Mouse (Mus musculus): Measurements from ENCODE around the gene Ccdc181. TPM values are rescaled to one million over a fixed set of nuclear protein-coding genes. Genes with fewer than 3 reads are reported as not detected.

The Ccdc181 gene
- total RNA-seq (2012; rRNA removed), result 9.4 and 10.6 TPM in 2 replicates
- 8.8 and 12.2 TPM in 2 replicates for total RNA-seq (2014; rRNA removed)
- polyA plus RNA-seq (2012; ENCODE audit: insufficient read length, low read depth), result 12.1 and 14.6 TPM in 2 replicates

DNA sequence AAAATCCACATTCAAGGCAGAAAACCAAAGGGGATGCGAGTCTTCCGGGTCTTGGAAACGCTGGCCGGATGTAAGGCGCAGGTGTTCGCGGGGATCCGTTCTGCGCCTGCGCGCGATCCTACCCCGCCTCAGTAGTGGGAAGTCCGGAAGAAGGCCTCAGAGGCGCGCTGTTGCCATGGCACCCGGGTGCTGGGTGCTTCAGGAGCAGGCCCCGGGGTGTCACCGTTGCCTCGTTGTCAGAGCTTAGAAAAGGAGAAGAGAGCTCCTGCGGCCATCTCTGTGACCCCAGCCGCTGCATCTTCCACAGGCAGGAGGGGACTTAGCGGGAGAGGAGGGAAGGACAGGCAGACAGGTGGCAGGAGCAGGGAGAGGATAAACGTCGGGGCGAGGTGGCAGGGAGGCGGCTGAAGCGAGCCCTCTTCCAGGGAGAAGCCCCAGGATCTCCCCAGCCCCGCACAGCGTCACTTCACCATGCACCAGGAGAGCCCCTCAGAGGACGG lies at the start of gene Ccdc181:
Ccdc181 (plus strand) TSS at position 131 of the 500 bp plus-strand sequence.
- TF ChIP-seq ELF1 (IDR thresholded peaks at IDR 0.05; ENCODE audit: low read depth, low read length), result peak; percentile 98
- TF ChIP-seq E2F4 (IDR thresholded peaks at IDR 0.05; ENCODE audit: insufficient replicate concordance, low read depth, low read length), result peak; percentile 80; the same call in 1 of the 2 replicates
- no peak for TF ChIP-seq ETS1 (conservative IDR thresholded peaks at IDR 0.05; ENCODE audit: low read depth, low read length)
- no peak for TF ChIP-seq ZC3H11A (IDR thresholded peaks at IDR 0.05; ENCODE audit: low read depth, low read length)
- TF ChIP-seq ZMIZ1 (IDR thresholded peaks at IDR 0.05; ENCODE audit: low read depth, low read length), result no peak
- TF ChIP-seq SMC3 (IDR thresholded peaks at IDR 0.05; ENCODE audit: low read depth, low read length), result no peak
- peak; percentile 95 for TF ChIP-seq NRF1 (IDR thresholded peaks at IDR 0.05; ENCODE audit: low read depth, low read length)
- TF ChIP-seq ZNF384 (IDR thresholded peaks at IDR 0.05; ENCODE audit: low read depth, low read length), result no peak
- TF ChIP-seq MAZ (IDR thresholded peaks at IDR 0.05; ENCODE audit: low read depth, low read length), result no peak
- TF ChIP-seq SIN3A (IDR thresholded peaks at IDR 0.05; ENCODE audit: low read length), result peak; percentile 84; the same call in 1 of the 2 replicates
- TF ChIP-seq RAD21 (IDR thresholded peaks at IDR 0.05; ENCODE audit: low read depth, low read length), result no peak
- no peak for TF ChIP-seq RCOR1 (conservative IDR thresholded peaks at IDR 0.05; ENCODE audit: low read depth, low read length)
- TF ChIP-seq IRF4 (IDR thresholded peaks at IDR 0.05; ENCODE audit: low read depth, low read length), result no peak
- TF ChIP-seq BHLHE40 (IDR thresholded peaks at IDR 0.05; ENCODE audit: low read depth, low read length), result no peak
- TF ChIP-seq EP300 (IDR thresholded peaks at IDR 0.05; ENCODE audit: low read length), result no peak
- peak; percentile 71 for TF ChIP-seq POLR2A (IDR thresholded peaks at IDR 0.05; ENCODE audit: low read depth, low read length)
- TF ChIP-seq NELFE (IDR thresholded peaks at IDR 0.05; ENCODE audit: low read depth, low read length), result peak; percentile 47; the same call in 1 of the 2 replicates
- no peak for TF ChIP-seq JUN (IDR thresholded peaks at IDR 0.05; ENCODE audit: insufficient read depth, low read depth, low read length)
- peak; percentile 51; the same call in 1 of the 2 replicates for TF ChIP-seq TCF12 (IDR thresholded peaks at IDR 0.05; ENCODE audit: low read depth, low read length)
- TF ChIP-seq MAX (IDR thresholded peaks at IDR 0.05; ENCODE audit: low read length), result 0 out of 2 replicates have a peak, but pooled peaks have one; percentile 10
- no peak for TF ChIP-seq GABPA (IDR thresholded peaks at IDR 0.05; ENCODE audit: insufficient replicate concordance, low read depth, low read length)
- TF ChIP-seq MYC (IDR thresholded peaks at IDR 0.05; ENCODE audit: low read depth, low read length), result 0 out of 2 replicates have a peak, but pooled peaks have one; percentile 43
- TF ChIP-seq JUND (conservative IDR thresholded peaks at IDR 0.05; ENCODE audit: low read depth, low read length), result no peak
- no peak for TF ChIP-seq POLR2AphosphoS2 (IDR thresholded peaks at IDR 0.05; ENCODE audit: low read depth, low read length)
- no peak for TF ChIP-seq CTCF (conservative IDR thresholded peaks at IDR 0.05 in 1 of 2, IDR thresholded peaks at IDR 0.05 in 1 of 2; ENCODE audit: low read depth in 2 of 2, low read length in 2 of 2)
- no peak for TF ChIP-seq MEF2A (IDR thresholded peaks at IDR 0.05; ENCODE audit: borderline replicate concordance, low read depth, low read length)
- TF ChIP-seq CHD2 (IDR thresholded peaks at IDR 0.05; ENCODE audit: low read length), result no peak
- TF ChIP-seq MAFK (IDR thresholded peaks at IDR 0.05; ENCODE audit: insufficient replicate concordance, low read length), result no peak
- peak; percentile 45; the same call in 1 of the 2 replicates for TF ChIP-seq TBP (conservative IDR thresholded peaks at IDR 0.05; ENCODE audit: low read depth, low read length)
- TF ChIP-seq MXI1 (IDR thresholded peaks at IDR 0.05; ENCODE audit: low read depth, low read length), result peak; percentile 98
- TF ChIP-seq KAT2A (IDR thresholded peaks at IDR 0.05; ENCODE audit: insufficient replicate concordance, low read length), result peak; percentile 47; the same call in 1 of the 2 replicates
- no peak for TF ChIP-seq PAX5 (IDR thresholded peaks at IDR 0.05; ENCODE audit: low read length)
- no peak for TF ChIP-seq CHD1 (IDR thresholded peaks at IDR 0.05; ENCODE audit: low read depth, low read length)
- 0 out of 2 replicates have a peak, but pooled peaks have one; percentile 47 for TF ChIP-seq UBTF (IDR thresholded peaks at IDR 0.05; ENCODE audit: low read depth, low read length)
- peak; percentile 76 for TF ChIP-seq HCFC1 (IDR thresholded peaks at IDR 0.05; ENCODE audit: low read depth, low read length)
- no peak for TF ChIP-seq ZKSCAN1 (IDR thresholded peaks at IDR 0.05; ENCODE audit: borderline replicate concordance, low read depth, low read length)
- TF ChIP-seq USF2 (conservative IDR thresholded peaks at IDR 0.05; ENCODE audit: low read depth, low read length), result no peak
- no peak for TF ChIP-seq USF1 (IDR thresholded peaks at IDR 0.05; ENCODE audit: low read depth, low read length)
- dilution Hi-C loops (cut with MboI; ENCODE audit: extremely low pct_ligation_motif_present, extremely low pct_unique_long_range_greater_than_20kb, low sequenced_read_pairs), result no loop called here

More for the DNA sequence above, at the start of gene Ccdc181:
- in situ Hi-C loops (cut with MboI; ENCODE audit: low pct_ligation_motif_present, low pct_unique_long_range_greater_than_20kb, low sequenced_read_pairs), result no loop called here
- Histone ChIP-seq H3K36me3 (replicated peaks in 1 of 2; ENCODE audit: control insufficient read depth in 1 of 2, insufficient read depth in 1 of 2, low read length in 1 of 2) (peaks cover 4% of the 10 kb centered on the region in 2 experiments), H3K9ac (ENCODE audit: insufficient read depth, low read depth) (peak within 1 kb of the TSS; percentile 35; the same call in 1 of the 2 replicates), H3K27me3 (replicated peaks) (no peaks in the 10 kb centered on the region), H3K79me2 (replicated peaks; ENCODE audit: control insufficient read depth, extremely low read depth, insufficient read depth, poor library complexity, severe bottlenecking) (0 out of 2 replicates have a peak, but pooled peaks cover 2% of the 10 kb centered on the region), H3K4me3 (replicated peaks in 1 of 3; ENCODE audit: low read depth in 2 of 3, low read length in 2 of 3, poor library complexity in 1 of 3) (peak within 1 kb of the TSS; percentile 67 to 74 (median 72)), H3K4me2 (ENCODE audit: insufficient read depth, low read depth, poor library complexity, severe bottlenecking) (peak within 1 kb of the TSS; percentile 37), H3K27ac (ENCODE audit: insufficient read depth, low read depth) (0 out of 2 replicates have a peak within 1 kb of the TSS, but pooled peaks have one; percentile 5), H3K4me1 (ENCODE audit: control insufficient read depth in 1 of 2, insufficient read depth in 2 of 2) (no peaks in the 10 kb centered on the region; a peak in 1 of 4 replicates), H3K9me3 (replicated peaks; ENCODE audit: low read length) (no peaks in the 10 kb centered on the region)
- peak; percentile 96 for DNase-seq (ENCODE audit: extremely low read depth)

Data from CH12.LX (cell line).